Mouse (Mus musculus) spleen, adult 2 months (tissue): ENCODE measurements around the gene Egfem1.

Source experiments
- CTCF ChIP-seq: fragments of 200-500 bp; IDR thresholded peaks from 2 replicates; pipeline ENCODE4 v1.5.1; 2011; ENCODE audit warnings: mild to moderate bottlenecking, inconsistent platforms; ENCODE audit not compliant: insufficient read depth, insufficient read length, insufficient replicate concordance; ENCODE audit errors: extremely low read depth
- POLR2A ChIP-seq: fragments of 200-500 bp; IDR thresholded peaks from 2 replicates; pipeline ENCODE4 v1.6.1; 2011; ENCODE audit warnings: low read depth, low read length, inconsistent platforms

DNA sequence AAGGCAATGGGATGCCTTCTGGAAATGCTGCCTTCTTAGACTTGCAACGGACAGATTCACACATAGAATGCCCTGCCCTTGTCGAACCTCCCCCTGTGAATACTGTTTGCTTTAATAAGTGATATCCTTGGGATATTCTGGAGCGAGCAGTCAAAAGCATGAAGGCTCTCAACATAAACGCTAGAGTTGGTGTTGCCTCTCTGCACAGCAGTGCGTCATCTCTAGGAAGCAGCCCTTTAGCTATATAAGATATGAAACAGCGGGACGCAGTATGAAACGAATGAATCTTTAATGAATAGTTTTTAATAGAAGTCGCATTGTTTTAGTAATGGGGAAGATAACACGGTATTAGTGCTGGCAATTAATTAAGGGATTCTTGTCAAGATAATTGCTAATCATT, 101.2 kb downstream of the Egfem1 start:
- no peak for TF ChIP-seq CTCF
- no peak for TF ChIP-seq POLR2A
